Mouse (Mus musculus) Muller cell, postnatal 12 days (primary cell): Measurements from ENCODE around the gene Aff1.
A peak's percentile ranks its signal among the peaks of the same experiment; 100 is the strongest.

Experiments used
- DNase-seq: peaks from one replicate; pipeline ENCODE4 v3.0.0-alpha.2; 2015; ENCODE audit errors: inconsistent ontology term

Gene Aff1

DNA sequence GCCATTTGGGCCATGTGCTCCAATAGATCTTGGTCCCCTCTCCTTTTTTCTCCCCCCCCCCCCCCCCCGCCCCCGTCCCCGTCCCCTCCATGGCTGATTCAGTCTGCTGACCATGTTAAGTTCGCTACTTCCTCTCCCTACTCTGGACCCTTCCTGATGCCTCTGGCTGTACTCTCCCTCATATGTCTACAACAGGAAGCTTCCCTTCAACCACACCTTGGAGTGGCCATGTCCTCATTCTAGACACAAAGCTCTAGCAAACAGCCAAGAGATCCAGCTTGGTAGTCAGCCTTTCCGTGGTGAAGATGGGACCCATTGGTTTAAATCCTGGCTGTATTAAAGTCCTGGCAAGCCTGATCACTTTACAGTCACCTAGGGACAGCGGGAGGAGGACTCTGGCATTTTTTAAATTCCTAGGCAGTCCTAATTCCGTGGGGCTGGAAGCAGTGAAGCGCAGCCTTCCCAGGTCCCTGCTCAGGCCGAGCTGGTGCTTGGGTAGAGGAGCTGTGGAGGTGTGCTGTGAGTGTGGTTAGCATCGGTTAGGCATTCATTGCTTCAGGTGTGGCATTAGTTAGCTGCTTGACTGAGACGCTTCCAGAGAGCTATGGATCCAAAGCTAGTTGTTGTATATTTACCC is 144.1 kb downstream of the Aff1 start:
- peak; percentile 49 for DNase-seq

DNA sequence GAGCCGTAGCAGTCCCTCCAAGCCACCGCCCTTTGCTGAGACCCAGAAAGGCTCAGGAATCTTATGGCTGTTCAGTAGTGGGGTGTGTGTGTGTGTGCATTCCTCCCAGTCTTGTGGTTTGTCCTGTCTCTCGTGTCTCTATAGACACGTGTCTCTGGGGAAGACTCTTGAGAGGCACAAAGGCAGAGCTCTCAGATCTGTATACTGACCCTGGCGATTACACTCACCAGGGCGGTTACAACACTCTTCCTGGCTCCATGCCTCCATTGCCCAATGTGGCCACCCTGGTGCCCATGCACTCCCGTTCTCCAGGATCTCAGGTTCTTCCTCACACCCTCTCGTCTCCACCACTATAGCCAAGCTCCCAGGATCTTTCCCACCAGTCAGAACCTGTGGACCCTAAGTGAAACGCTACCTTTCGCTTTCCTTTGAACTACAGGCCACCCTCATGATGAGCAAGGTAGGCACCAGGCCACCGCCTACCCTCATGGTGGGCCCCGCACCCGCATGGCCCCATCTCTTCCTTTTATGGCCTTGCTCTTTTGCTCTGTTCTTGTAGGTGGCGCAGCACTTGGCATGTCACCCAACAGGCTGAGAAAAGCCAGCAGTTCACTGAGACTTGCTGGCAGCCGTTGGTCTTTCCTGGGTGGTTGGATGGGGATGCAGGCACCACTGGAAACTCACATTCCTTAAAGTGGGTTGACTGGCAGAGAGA is 146.5 kb downstream of the Aff1 start:
- peak; percentile 16 for DNase-seq

DNA sequence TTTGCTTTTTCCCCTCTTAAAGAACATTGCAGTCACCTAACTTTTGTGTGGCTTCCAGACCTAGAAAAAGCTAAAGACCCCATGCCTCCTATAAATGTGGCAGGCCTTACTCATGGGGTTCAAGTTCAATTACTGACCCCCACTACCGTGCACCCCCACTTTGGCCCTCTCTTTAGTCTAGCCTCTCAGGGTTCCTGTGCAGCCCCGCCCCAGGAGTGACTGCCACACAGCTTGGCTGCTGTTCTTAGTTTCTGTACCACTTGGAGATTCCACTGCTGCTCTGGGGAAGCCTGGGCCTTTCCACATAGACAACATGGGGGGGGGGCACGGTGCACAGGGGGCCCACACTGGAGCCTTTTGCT is 147.1 kb downstream of the Aff1 start:
- no peak for DNase-seq

DNA sequence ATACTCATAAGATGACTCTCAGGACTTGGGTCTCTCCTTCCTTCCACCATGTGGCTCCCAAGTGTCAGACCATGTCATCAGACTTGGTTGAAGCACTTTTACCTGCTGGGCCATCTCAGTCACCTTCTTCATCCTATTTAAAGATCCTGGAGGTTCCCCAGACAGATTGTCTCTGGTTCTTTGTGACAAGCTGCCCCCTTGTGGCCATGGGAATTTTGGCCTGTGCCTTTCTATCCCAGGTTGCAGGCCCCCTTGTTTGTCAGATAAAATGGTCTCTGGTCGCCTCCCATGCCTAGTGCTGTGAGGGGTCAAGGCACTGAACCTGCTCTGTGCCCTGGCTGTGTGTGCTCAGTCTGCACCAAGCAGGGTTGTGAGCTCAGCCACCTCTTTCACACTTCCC is 151.8 kb downstream of the Aff1 start:
- DNase-seq, result no peak

DNA sequence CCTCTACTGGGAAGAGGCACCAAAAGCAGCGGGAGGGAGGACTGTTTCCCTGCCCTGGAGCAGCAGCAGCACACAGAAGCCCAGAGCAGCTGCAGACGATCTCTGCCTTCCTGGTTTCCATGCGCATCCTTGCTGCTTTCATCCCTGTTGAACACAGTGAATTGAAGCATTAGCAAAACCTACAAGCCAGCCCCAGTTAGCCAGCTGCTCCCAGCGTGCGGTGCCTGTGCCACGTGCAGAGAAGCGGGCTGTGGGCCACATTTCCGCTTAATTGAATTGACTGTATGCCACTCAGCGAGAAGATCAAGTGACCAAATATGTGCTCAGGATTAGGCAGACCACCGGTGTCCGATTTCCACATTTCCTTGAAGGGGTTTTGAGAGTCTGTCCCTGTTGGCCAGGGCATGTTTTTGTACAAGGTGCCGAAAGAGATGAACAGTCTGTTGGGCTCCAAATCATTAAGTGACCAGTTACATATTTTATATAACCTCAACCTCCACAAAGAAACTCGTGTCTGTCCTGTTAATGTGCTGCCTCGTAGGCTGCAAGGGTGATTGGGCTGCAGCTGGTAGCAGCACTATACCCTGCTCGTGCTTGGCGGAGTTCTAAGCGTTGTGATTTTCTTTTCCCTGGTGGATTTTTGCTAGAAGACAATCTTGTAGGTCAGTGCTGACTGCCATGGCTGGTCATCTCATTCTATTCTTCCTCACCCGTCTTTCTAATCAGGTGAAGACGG is 153.4 kb downstream of the Aff1 start:
- DNase-seq, result peak; percentile 79

DNA sequence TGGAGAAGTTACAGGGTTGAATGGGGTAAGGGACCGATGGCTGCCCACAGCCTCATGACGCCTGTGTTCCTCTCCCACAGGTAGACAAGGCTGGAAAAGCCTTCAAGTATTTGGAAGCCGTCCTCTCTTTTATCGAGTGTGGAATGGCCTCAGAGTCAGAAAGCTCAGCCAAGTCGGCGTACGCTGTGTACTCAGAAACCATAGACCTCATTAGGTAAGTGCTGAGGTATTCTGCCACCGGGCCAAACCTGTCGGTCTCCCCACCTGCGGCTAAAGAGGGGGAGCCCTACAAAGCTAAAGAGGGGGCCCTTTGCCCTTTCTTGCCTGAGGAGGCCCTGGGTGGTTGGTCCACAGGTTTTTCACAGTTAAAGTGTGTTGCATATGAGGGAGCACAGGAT is 154.0 kb downstream of the Aff1 start:
- no peak for DNase-seq

DNA sequence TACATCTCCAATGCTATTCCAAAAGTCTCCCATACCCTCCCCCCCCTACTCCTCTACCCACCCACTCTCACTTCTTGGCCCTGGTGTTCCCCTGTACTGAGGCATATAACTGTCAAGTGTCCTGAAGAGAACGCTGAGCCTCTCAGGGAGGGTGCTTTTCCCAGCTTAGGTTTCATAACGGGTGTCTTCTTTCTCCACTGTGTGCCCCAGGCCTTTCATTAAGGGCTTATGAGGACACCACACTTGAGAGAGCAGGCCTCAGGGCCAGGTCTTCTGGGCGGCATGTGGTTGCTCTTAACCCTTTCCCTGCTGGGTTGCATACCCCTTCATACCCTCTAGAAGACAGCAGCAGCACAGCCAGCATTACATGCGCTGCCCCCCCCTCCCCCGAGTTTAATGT is 154.4 kb downstream of the Aff1 start:
- no peak for DNase-seq

DNA sequence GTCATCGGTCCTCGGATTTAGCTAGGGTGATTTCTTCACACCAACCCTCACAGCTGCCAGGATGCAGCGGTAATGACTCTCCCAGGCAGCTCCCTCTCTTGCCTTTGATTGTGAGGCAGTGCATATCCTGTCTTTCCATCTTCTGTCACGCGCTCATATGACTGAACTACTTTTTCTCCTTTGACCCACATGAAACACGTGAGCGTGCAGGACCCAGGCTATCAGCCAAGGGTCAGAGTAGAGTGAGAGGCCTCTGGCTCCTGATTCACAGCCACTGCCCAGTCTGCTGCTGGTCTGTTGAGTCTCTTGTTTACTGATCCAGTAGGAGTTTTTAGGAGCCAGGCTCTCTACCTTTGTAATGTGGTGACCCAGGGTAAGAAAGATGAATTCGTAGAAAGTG is 156.4 kb downstream of the Aff1 start:
- no peak for DNase-seq

DNA sequence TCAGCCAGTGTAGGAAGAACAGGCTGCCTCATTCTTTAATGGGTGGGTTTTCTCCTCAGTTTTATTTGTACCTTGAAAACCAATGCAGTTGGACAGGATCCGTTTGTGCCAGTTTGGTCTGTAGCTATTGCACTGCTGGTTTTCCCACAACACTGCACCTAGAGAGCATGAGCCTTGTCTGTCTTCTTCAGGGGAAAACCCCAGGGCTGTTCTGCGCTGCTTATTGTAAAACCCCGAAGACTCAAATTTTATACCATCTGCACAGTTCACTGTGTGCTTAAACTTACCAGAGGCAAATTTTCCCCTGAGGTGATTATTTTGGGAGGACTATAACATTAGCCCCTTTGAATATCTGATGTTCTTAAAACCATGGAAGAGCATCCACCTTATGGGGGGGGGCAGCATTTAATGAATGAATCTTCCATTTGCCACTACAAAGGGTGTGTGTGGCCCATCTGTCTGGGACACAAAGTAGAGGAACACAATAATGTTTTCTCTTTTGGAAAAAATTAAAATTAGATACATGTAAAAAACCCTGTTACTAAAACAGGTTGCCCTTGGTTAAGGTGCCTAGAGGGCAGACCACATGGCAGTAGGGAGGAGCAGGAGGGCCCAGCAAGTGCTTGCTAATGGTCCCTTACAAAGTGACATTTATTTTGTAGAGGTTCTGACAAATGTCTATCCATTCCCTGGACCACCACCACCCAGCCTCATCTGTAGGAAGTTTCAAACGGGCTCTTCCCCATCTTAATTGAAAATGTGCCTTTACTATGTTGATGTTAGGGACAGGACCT is 160.8 kb downstream of the Aff1 start:
- no peak for DNase-seq

DNA sequence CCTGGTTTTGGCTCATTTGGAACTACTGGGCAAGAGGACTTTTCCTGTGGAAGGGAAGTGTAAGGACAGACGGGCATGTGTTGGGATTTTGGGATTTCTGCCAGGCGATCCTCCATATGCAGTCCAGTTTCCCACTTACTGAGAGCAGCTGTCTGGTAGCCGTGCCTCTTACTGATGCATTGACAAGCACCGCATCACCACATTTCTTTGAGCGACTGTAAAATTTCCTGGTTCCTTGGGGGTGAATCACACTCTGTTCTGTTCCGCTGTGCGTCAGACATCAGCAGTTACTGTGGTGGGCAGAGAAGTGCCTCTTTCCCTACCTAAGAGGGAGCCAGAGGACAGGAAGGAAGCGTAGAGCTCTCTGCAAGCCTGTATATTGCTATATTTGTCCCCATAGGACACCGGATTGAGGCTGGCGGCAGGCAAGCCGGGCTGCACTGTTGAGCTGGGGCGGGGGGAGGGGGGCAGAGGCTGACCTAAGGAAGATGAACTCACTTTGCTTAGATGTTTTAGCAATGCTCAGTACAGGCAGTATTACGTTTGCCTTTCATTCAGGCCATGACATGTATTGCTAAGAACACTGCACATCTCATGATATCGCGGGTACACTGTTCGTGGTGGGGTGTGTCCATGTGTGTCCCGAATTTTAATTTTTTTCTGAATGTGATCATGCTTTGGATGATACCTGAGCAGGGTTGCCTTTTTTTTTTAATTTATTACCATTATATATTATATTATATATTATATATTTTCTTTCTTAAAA is 162.1 kb downstream of the Aff1 start:
- peak; percentile 43 for DNase-seq

DNA sequence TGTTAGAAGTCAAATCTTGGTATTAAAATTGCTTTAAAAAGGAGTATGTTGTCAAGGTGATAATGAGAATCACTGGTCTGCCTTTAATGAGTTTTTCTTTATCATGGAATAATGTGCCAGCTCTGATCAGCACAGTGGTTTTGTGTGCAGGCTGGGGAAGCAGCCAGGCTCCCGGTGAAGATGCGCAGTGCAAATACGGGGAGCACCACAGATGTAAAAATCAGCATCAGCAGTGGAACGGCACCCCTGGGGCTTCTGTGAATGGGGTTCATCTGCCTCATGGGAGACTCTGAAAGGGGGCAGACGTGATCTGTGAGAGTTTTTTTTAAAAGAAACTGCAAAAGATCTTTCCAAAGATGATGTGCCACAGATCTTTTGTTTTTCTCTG is 162.6 kb downstream of the Aff1 start:
- DNase-seq, result no peak

DNA sequence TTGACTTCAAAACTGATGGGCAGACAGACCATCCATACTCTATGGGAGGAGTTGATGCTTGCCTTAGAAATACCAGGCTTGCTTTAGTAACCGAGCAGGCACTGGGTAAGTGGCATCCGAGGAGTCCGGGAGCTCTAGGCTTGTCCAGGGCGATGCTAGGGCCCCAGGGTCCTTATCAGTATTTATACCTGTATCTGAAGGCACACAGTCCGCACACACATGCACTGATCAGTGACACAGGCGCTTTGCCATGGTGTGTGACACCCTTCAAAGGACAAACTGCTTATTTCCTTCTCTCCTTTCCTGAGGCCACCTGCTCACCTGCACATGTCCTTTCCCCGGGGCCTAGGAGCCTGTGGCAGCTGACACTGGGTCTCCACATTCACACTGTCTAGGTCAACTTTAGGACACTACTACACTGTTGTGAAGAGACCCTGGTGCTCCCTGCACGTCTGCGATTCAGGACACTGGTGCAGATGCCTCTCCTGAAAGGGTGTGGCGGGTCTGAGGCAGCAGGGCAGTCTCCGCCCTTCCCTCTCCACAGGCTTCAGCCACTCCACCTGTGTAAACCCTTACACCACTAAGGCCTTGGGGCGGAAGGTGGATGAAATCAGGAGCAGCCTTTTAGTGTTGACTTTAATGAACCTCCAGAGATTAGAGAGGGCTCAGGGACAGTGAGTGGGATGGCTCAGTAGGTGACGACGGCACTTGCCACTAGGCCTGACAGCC is 163.5 kb downstream of the Aff1 start:
- DNase-seq, result no peak

DNA sequence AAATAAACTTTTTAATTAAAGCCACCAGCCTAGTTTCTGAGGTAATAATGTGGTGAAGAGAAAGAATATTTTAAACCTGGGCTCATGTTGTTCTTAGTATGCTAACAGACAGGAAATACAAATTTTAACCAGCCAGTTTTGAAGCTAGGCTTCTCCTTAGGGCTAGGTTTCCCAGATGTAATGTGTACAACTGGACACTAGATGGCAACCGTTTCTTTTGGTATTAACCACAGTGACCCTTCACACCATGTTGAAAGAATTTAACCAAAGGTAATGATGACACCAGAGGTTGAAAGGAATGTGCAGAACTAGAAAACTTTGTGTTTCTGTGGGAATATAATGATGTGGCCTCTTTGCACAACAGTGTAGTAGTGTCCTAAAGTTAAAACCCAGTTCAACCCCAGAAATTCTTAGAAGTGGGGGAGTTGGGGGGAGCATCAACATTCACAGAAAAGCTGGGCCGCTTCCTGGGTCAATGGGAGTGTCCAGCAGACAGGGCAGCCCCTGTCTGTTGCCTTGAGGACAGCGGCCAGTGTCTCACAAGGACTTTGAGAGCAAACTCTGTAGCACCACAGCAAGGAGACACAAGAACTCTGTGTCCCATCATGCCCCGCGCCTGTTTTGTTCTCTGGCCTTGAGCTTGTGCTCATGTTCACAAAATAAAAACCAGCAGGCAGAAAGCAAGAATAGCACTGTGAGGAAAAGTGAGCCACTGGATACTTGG is 164.3 kb downstream of the Aff1 start:
- peak; percentile 81 for DNase-seq

DNA sequence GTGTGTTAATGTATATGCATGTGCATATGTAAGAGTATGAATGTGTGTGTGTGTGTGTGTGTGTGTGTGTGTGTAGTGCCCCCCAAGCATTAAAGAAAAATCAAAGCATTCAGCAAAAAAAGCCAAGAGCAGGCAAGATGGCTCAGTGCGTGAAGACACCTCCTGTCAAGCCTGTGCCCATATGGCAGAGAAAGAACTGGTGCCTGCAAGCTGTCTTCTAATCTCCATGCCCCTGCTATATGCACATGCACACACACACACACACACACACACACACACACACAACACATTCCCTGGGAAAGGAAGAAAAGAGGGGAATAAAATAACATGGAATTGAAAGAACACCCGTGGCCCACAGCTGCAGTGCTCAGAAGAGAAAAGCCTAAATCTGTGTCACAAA is 165.0 kb downstream of the Aff1 start:
- no peak for DNase-seq

DNA sequence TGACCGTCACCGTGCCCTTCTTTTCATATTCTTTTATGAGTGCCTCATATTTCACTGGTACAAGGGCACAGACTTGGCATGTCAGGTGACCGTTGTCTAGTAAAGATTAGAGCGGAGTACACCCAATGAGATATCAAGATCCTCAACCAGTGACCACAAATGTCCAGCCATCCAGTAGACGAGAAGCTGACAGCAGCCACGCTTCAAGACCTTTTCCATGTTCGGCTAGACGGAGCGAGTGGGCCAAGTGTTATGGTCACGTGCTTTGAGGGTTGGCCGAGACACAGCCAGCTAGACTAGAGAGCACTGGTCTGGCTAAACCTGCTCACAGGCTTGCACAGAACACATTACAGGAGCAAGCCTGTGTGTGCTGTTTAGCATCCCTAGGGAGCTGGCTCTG is 168.4 kb downstream of the Aff1 start:
- DNase-seq, result no peak

DNA sequence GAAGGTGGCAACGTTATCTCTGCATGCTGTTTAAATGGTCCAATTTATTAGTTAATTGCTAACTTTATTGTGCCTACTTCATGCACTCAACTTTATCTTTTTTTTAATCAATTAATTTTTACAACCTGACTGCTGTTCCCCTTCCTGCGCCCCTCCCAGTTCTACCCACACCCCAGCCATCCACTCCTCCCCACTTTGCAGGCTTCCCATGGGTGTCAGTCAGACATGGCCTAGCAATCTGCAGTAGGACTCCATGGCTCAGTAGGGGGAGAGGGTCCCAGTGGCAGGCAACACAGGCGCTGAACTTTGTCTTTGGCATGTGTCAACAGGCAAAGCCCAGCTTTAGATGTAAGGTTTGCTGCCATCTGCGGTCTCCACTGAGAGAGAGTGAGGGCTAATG is 171.6 kb downstream of the Aff1 start:
- DNase-seq, result no peak

DNA sequence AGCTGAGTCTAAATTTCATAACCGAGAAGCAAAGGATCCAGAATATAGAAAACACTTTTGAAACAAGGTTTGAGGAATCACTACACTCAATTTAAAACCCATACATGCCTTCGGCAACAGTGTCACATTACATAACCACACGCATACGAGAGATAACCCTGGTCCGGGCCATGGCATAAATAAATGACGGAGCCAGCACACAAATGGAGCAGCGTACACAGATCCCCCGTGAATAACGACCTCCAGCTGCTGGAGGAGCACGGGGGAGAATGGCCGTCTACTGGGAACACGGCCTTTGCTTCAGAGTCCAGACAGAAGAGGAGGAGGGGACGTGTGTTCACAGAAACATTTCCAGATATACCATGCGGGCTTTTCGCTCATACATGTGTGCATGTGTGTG is 197.6 kb downstream of the Aff1 start:
- DNase-seq, result no peak

DNA sequence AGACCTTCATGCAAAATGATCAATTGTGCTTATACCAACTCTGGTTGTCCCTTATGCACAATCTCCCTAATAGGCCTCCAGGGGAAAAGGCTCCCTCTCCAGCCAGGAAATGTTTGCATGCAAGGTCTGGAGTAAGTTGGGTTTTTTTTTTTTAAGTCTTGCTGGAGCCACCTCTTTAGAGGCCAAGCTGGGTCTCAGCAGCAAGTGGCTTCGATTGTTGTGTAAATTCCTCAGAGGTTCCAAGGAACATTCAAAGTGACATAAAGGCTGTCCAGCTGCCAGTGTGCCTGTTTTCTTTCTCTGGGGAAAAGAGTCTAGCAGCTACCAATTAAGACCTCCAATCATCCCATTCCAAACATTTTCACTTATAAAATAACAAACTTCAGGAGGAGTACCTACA is 206.1 kb downstream of the Aff1 start:
- DNase-seq, result no peak
